Mouse (Mus musculus) limb, embryonic 13.5 days (tissue): Measurements from ENCODE around the gene Iqcf3. TPM values are rescaled to one million over a fixed set of nuclear protein-coding genes. Genes with fewer than 3 reads are reported as not detected.

ENCODE experiments used
- ATAC-seq: fragments of 200-750 bp; cut with Nextera tagmentation; 2 replicates; pipeline ENCODE4 v1.8.0; 2017; ENCODE audit warnings: low read depth, moderate number of reproducible peaks, moderate TSS enrichment; ENCODE audit not compliant: low FRiP score
- H3K27ac ChIP-seq: fragments of 300-500 bp; sonication (generic); 2 replicates; pipeline ENCODE4 v1.5.1; 2015; ENCODE audit warnings: inconsistent platforms, mild to moderate bottlenecking, moderate library complexity
- H3K27me3 ChIP-seq: fragments of 300-500 bp; sonication (generic); 2 replicates; pipeline ENCODE4 v1.6.1; 2015; ENCODE audit warnings: mild to moderate bottlenecking, inconsistent platforms
- H3K36me3 ChIP-seq: fragments of 300-500 bp; sonication (generic); 2 replicates; pipeline ENCODE4 v1.6.1; 2015; ENCODE audit warnings: inconsistent platforms, mild to moderate bottlenecking, moderate library complexity
- H3K4me1 ChIP-seq: fragments of 300-500 bp; sonication (generic); 2 replicates; pipeline ENCODE4 v1.6.1; 2015; ENCODE audit warnings: inconsistent platforms
- H3K4me2 ChIP-seq: fragments of 300-500 bp; sonication (generic); replicated peaks from 2 replicates; pipeline ENCODE4 v1.6.1; 2015; ENCODE audit warnings: inconsistent platforms, mild to moderate bottlenecking, moderate library complexity
- H3K4me3 ChIP-seq: fragments of 300-500 bp; sonication (generic); 2 replicates; pipeline ENCODE4 v1.5.1; 2015; ENCODE audit warnings: moderate library complexity, mild to moderate bottlenecking, inconsistent platforms
- H3K9ac ChIP-seq: fragments of 300-500 bp; sonication (generic); 2 replicates; pipeline ENCODE4 v1.6.1; 2015; ENCODE audit warnings: mild to moderate bottlenecking, inconsistent platforms
- H3K9me3 ChIP-seq: fragments of 300-500 bp; sonication (generic); 2 replicates; pipeline ENCODE4 v1.6.1; 2016; ENCODE audit warnings: inconsistent platforms
- WGBS: fragments of 180-500 bp; shearing (Covaris S2); methylation state at CpG from one replicate; pipeline ENCODE4 v1.1.7; 2015; 5-methylcytosine and 5-hydroxymethylcytosine counted together
- polyA plus RNA-seq: library from polyadenylated mRNA; unstranded; fragments of >200 nt; fragmentation: Nextera tagmentation; extraction: Ambion mirVana; gene quantifications from 2 replicates; pipeline ENCODE4 v1.2.1, GENCODE M21; 2015

Iqcf3 gene
- polyA plus RNA-seq, 1 experiment from 2014 or later = not detected

DNA sequence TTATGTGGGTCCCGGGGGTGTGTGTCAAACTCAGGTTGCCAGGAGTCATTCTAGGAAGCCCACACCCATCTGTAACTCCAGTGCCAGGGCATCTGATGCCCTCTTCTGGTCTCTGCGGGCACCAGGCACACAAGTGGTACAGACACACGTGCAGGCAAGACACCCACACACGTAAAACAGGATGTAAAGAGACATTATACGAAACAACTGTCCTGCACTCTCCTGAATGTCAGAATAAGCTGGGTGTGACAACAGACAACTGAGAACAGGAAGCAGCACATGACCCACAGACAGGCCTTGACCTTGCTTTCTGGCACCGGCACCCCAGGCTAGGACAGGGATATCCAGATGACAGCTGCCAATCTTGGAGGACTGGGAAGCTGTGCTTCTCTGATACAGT is 92.1 kb downstream of the Iqcf3 start:
- peaks cover 5% of the 10 kb centered on the region; the same call in 1 of the 2 replicates for H3K27me3 ChIP-seq
- H3K4me1 ChIP-seq = peaks cover 23% of the 10 kb centered on the region
- no peak overlapping the region for H3K4me3 ChIP-seq
- H3K4me2 ChIP-seq = no peak overlapping the region
- no peak for ATAC-seq
- 72% methylated on average over 6 of the region's 6 CpGs for WGBS
- H3K36me3 ChIP-seq = no peaks in the 10 kb centered on the region
- H3K27ac ChIP-seq = no peak overlapping the region; the same call in 1 of the 2 replicates
- H3K9me3 ChIP-seq = no peaks in the 10 kb centered on the region
- no peak overlapping the region for H3K9ac ChIP-seq

DNA sequence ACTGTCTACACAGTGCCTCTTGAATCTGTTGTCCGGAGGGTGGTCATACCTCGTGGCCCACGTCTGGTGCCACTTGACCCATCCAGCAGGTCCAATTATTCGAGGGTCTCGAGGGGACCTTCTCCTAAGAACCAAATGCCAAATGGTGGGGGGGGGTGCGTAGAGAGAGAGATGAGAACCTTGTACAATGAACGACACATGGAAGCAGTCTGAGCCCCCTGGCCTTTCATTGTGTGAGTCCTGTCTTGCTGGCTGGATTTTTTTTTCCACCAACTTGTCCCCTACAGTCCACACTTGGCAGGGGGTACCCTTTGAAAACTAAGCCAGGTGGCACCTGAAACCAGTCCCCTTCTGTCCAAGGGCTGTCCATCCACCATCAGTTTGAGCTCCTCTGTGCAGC is 93.7 kb downstream of the Iqcf3 start:
- no peak overlapping the region for H3K27ac ChIP-seq
- no peak overlapping the region for H3K4me3 ChIP-seq
- peaks cover 12% of the 10 kb centered on the region; the same call in 1 of the 2 replicates for H3K27me3 ChIP-seq
- ATAC-seq = no peak
- peaks cover 14% of the 10 kb centered on the region for H3K36me3 ChIP-seq
- no peak overlapping the region for H3K4me2 ChIP-seq
- H3K9ac ChIP-seq = no peak overlapping the region
- H3K9me3 ChIP-seq = no peaks in the 10 kb centered on the region
- WGBS = 90% methylated on average over 7 of the region's 7 CpGs
- peaks cover 19% of the 10 kb centered on the region for H3K4me1 ChIP-seq

GRCm38 (mm10) chr9:106466721-106467120 is 94.7 kb downstream of the Iqcf3 start:
- Histone ChIP-seq H3K9me3 (no peaks in the 10 kb centered on the region), H3K9ac (no peak overlapping the region), H3K36me3 (peaks cover 24% of the 10 kb centered on the region), H3K27ac (no peak overlapping the region), H3K4me3 (no peak overlapping the region), H3K4me2 (no peak overlapping the region), H3K27me3 (peaks cover 12% of the 10 kb centered on the region; the same call in 1 of the 2 replicates), H3K4me1 (peaks cover 17% of the 10 kb centered on the region)
- no peak for ATAC-seq
- WGBS = 93% methylated on average over 6 of the region's 6 CpGs

DNA sequence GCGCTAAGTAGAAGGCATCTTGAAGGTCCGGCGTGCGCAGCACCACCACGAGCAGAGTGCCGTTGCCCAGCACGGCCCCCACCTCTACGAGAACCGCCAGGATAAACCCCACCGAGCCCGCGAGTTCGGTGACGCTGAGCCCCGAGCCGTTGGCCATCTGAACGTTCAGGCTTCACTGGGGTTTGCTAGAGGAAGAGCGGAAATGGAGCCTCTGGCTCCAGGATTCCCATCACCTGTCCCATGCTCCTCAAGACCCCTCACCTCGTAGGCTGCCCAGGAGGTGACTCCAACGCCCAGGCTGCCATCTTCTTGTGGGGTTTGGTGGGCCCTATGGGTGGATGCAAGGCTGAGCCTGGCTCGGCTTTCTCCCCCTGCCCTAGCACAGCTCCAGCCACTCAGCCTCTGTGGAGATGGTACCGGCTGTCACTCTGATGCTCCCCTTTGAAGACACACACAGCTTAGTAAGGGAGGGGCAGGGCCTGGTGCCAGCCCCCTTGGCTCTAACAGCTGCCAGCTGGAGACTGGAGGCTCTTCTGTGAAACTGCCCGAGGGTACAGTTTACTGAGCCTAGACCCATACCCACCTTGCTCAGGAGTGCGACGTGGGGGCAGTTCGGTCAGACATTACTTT is 95.7 kb downstream of the Iqcf3 start, which contains the start of gene Gpr62:
Gpr62 (minus strand) TSS at position 368 of the 630 bp plus-strand sequence.
- H3K36me3 ChIP-seq = peaks cover 34% of the 10 kb centered on the region
- peak within 1 kb of the TSS; percentile 65 for H3K4me3 ChIP-seq
- 28% methylated on average over 26 of the region's 26 CpGs for whole genome bisulfite sequencing
- peaks cover 12% of the 10 kb centered on the region; the same call in 1 of the 2 replicates for H3K27me3 ChIP-seq
- no peaks in the 10 kb centered on the region for H3K9me3 ChIP-seq
- H3K4me2 ChIP-seq = peak within 1 kb of the TSS; percentile 98
- ATAC-seq = peak; percentile 17; the same call in 1 of the 2 replicates
- H3K4me1 ChIP-seq = peaks cover 14% of the 10 kb centered on the region
- peak within 1 kb of the TSS; percentile 82 for H3K9ac ChIP-seq
- H3K27ac ChIP-seq = peak within 1 kb of the TSS; percentile 48; the same call in 1 of the 2 replicates

- Histone ChIP-seq H3K9ac (peak overlapping the region; percentile 82), H3K27me3 (peaks cover 12% of the 10 kb centered on the region; the same call in 1 of the 2 replicates), H3K4me2 (peak overlapping the region; percentile 98), H3K27ac (peak overlapping the region; percentile 48; the same call in 1 of the 2 replicates), H3K4me1 (peaks cover 17% of the 10 kb centered on the region), H3K9me3 (no peaks in the 10 kb centered on the region), H3K4me3 (peak overlapping the region; percentile 65), H3K36me3 (peaks cover 42% of the 10 kb centered on the region)
- 1% methylated on average over 94 of the region's 99 CpGs for WGBS
- ATAC-seq = peak; percentile 70
Measured at GRCm38 (mm10) chr9:106464751-106465541, 96.5 kb downstream of the Iqcf3 start.

- H3K4me1 ChIP-seq = peaks cover 25% of the 10 kb centered on the region
- WGBS = 88% methylated on average over 21 of the region's 21 CpGs
- no peak overlapping the region for H3K9ac ChIP-seq
- H3K4me2 ChIP-seq = no peak overlapping the region
- H3K9me3 ChIP-seq = no peaks in the 10 kb centered on the region
- no peak overlapping the region for H3K4me3 ChIP-seq
- H3K36me3 ChIP-seq = peaks cover 49% of the 10 kb centered on the region
- H3K27ac ChIP-seq = no peak overlapping the region
- no peak for ATAC-seq
- peaks cover 12% of the 10 kb centered on the region; the same call in 1 of the 2 replicates for H3K27me3 ChIP-seq
Measured at GRCm38 (mm10) chr9:106463122-106464063, 98.0 kb downstream of the Iqcf3 start.

DNA sequence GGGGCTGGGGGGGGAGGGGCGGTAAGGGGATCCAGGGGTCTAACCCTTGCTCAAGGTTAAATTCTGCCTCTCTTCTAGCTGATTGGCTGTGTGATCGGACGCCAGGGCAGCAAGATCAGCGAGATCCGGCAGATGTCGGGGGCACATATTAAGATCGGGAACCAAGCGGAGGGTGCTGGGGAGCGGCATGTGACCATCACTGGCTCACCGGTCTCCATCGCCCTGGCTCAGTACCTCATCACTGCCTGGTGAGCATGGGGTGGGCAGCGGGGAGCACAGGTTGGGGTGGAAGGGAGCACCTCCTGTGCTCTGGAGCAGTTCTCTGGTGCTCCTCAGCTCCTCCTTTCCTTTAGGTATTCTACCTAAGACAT is 99.0 kb downstream of the Iqcf3 start:
- ATAC-seq = no peak
- Histone ChIP-seq H3K9ac (no peak overlapping the region), H3K4me2 (no peak overlapping the region), H3K27me3 (peaks cover 12% of the 10 kb centered on the region; the same call in 1 of the 2 replicates), H3K27ac (no peak overlapping the region), H3K36me3 (peaks cover 57% of the 10 kb centered on the region), H3K9me3 (no peaks in the 10 kb centered on the region), H3K4me3 (no peak overlapping the region), H3K4me1 (peaks cover 35% of the 10 kb centered on the region)
- WGBS = 92% methylated on average over 12 of the region's 12 CpGs

DNA sequence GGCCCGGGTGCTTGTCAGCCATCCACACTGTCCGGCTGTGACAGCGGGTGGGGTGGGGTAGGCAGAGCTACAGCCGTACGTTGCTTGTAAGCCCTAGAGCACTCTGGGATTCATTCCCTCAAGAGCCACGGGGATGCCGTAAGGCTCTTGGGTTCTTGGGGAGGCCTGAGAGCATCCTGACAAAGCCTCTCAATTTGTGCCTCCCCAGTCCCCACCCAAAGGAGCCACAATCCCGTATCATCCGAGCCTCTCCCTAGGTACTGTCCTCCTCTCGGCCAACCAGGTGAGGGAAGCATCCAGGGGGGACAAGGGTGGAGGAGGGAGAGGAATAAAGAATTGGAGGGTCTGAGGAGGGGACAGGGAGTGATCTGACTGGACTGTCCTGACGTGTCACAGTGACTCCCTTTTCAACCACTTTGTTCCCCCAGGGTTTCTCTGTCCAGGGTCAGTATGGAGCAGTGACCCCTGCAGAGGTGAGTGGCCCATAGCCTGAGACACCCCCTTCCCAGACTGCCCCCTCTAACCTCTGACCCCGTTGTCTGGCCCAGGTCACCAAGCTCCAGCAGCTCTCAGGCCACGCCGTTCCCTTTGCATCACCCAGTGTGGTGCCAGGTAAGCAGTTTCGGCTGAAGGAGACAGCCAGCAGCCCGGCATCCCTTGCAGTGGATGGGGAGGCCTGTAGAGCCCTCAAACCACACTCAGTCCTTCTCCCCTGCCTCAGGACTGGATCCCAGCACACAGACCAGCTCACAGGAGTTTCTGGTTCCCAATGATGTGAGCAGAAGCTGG is 99.6 kb downstream of the Iqcf3 start:
- WGBS = 87% methylated on average over 16 of the region's 16 CpGs
- Histone ChIP-seq H3K27ac (no peak overlapping the region), H3K27me3 (peaks cover 12% of the 10 kb centered on the region; the same call in 1 of the 2 replicates), H3K4me1 (peaks cover 41% of the 10 kb centered on the region), H3K4me2 (no peak overlapping the region), H3K9ac (no peak overlapping the region), H3K36me3 (peaks cover 63% of the 10 kb centered on the region), H3K9me3 (no peaks in the 10 kb centered on the region), H3K4me3 (no peak overlapping the region)
- no peak for ATAC-seq

DNA sequence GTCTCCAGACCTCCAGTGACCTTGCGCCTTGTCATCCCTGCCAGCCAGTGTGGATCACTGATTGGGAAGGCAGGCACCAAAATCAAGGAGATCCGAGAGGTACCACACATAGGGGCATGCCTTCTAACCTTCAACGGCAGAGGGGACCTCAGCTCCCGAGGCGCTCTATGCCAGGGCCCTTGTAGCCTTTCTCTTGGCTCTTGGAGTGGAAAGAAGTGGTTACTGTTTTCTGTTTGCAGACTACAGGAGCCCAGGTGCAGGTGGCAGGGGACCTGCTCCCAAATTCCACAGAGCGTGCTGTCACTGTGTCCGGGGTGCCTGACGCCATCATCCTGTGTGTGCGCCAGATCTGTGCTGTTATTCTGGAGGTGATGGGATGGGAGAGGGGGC is 100.4 kb downstream of the Iqcf3 start:
- peaks cover 49% of the 10 kb centered on the region for H3K4me1 ChIP-seq
- H3K27ac ChIP-seq = no peak overlapping the region
- 92% methylated on average over 9 of the region's 9 CpGs for WGBS

GRCm38 (mm10) chr9:106460401-106461025 is 100.9 kb downstream of the Iqcf3 start:
- no peak overlapping the region for H3K4me3 ChIP-seq
- H3K27me3 ChIP-seq = peaks cover 8% of the 10 kb centered on the region; the same call in 1 of the 2 replicates
- 70% methylated on average over 18 of the region's 18 CpGs for WGBS
- H3K4me2 ChIP-seq = no peak overlapping the region
- no peaks in the 10 kb centered on the region for H3K9me3 ChIP-seq
- H3K9ac ChIP-seq = no peak overlapping the region
- H3K27ac ChIP-seq = no peak overlapping the region
- H3K36me3 ChIP-seq = peaks cover 66% of the 10 kb centered on the region
- peaks cover 49% of the 10 kb centered on the region for H3K4me1 ChIP-seq
- ATAC-seq = no peak

More for the DNA sequence above, 100.4 kb downstream of the Iqcf3 start:
- no peak for ATAC-seq
- H3K9me3 ChIP-seq = no peaks in the 10 kb centered on the region
- peaks cover 12% of the 10 kb centered on the region; the same call in 1 of the 2 replicates for H3K27me3 ChIP-seq
- H3K9ac ChIP-seq = no peak overlapping the region
- H3K4me2 ChIP-seq = no peak overlapping the region
- peaks cover 66% of the 10 kb centered on the region for H3K36me3 ChIP-seq
- H3K4me3 ChIP-seq = no peak overlapping the region
